Mouse (Mus musculus) embryonic stem cell, embryonic (primary cell): ENCODE measurements at regions not wholly inside any gene's neighbourhood (a gene's known extent, or its start where the extent isn't known, plus 50 kb on each side); places are given as distances from the start of the nearest gene placed in this dataset.

Source experiments
- CTCF ChIA-PET, 4 experiments: fragments of 300-600 bp in 2 of 4; fragments of 350-600 bp in 2 of 4; sonication (Branson Sonifier 250); formaldehyde crosslinking; loops; one replicate each; lab custom pipeline; 2022; ENCODE audit warnings: inconsistent platforms in 2 of 4; lab: Charles Lee
- POLR2A ChIA-PET, 4 experiments: fragments of 300-600 bp in 2 of 4; fragments of 350-600 bp in 2 of 4; sonication (Branson Sonifier 250); formaldehyde crosslinking; loops; one replicate each; lab custom pipeline; 2022; ENCODE audit warnings: antibody characterized with exemption in 4 of 4, inconsistent platforms in 1 of 4; lab: Charles Lee

DNA sequence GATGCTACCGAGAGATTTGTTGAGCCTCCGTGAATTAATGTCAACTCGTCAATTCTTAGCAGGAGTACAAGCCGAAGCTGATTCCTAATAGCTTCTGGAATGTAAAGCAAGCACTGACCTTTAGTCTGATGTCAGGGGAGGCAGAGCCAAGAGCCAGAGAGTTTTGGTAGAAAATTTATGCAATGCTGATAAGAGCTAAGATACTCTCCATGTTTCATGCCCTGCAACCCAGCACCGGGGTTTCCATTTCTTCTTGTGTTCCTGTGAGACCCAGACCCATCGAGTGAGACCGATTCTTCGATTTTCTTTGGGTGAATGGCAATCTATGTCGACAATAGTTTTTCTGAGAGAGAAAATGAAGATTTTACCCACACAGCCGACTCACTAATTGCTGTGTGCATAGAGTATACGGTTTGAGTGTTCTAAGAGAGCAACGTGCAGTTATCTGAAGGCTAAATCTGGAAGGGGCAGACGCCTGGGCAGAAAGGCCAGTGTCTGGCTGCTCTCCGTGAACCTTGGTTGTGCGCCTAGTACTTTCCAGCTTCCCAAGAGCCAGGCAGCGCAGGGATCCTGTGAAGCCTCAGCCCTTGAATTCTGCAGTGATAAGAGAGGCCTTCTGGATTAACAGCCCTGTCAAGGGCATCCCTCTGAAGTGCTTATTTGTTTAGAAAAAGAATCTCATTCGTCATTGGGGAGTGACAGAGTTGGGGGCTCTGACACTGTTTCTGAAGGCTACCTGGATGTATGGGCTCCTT lies 296.1 kb upstream of the Fam241a start:
- POLR2A ChIA-PET, result interaction anchor here in 1 of 4 experiments (0.9 kb wide), 1 partner anchor 13 kb away, joined by 3 read pairs; no protein-coding TSS in a partner anchor
- CTCF ChIA-PET, result no interaction called here

- CTCF ChIA-PET, result interaction anchor here in 2 of 4 experiments (0.7 to 1.6 kb wide), 4 partner anchors 149 to 186 kb away, joined by 3 to 11 read pairs (median 3); no protein-coding TSS in a partner anchor
- POLR2A ChIA-PET, result interaction anchor here in 1 of 4 experiments (0.6 kb wide), 1 partner anchor 1515 kb away, joined by 3 read pairs; no protein-coding TSS in a partner anchor
Measured at GRCm38 (mm10) chr3:128187330-128188044, 291.4 kb upstream of the Fam241a start.

DNA sequence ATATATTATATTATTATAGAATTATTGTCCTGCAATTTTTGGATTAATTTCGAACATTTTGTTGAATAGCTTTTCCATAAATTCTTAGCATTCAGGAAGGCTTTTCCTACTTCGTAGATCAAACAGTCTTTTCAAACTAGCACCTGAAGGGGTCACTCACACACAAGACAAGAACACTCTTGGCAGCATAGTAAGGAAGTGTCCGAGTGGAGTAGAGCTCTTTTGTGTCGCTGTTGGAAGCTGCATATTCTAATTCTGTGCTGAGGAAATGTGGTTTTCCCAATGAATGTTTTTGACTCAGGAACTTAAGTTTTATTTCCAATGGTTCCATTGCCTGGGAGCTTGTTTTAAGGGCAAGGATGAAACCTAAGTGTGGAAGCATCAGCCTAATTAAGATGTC lies 290.2 kb upstream of the Fam241a start:
- ChIA-PET CTCF (interaction anchor here (0.5 to 1.7 kb wide), 9 partner anchors 11 to 1558 kb away, joined by 3 to 18 read pairs (median 6); no protein-coding TSS in a partner anchor), POLR2A (no interaction called here)

DNA sequence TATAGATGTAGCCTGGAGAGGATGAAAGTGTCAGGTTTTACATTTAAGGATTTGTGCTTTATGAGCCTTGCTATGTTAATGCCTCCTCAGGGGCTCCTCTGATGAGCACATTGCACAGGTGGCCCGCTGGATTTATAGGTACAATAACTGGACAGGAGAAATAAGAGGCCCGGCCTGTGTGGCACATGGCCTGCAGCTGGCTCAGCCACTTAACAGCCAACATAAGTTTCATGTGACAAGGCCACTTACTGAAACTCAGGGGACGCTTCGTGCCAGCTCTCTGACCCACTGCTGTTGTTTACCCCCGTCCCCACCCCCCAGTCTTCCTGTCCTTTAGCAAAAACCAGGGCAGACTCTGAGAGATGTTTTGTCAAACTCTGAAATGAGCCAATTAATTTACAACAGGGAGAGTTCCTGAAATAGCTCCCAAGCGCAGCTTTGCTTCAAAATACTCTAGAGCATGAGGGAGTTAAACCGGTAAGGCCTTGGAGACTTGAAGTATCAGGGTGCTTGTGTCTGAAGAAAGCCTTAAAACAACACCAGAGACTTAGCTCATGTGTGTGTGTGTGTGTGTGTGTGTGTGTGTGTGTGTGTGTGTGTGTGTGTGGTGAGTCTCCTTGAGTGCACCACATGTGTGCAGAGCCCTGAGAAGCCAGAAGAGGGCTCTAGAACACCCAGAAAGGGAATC lies 285.2 kb upstream of the Fam241a start:
- CTCF ChIA-PET, result interaction anchor here in 2 of 4 experiments (0.6 to 0.7 kb wide), 2 partner anchors 16 to 30 kb away, joined by 3 to 5 read pairs; no protein-coding TSS in a partner anchor
- POLR2A ChIA-PET, result no interaction called here

- CTCF ChIA-PET, result no interaction called here
- POLR2A ChIA-PET, result no interaction called here
Measured at GRCm38 (mm10) chr3:128149216-128149615, 253.1 kb upstream of the Fam241a start.

DNA sequence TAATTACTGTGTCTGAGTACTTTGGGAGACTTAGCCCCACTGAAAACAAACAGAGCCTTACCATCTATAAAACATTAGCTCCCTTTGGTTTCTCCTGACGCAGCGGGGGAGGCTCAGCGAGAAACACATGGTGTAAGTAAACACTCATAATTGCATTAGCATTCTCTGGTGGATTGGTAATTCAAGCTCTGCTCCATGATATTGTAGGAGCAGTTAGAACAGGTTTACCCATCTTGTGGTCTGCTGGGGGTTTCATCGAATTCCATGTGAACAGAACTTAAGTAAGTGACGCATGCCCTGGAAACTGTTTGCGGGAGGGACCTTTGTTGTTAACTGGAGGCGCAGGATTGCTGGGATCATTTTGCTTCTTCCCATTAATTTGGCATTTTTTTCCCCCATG lies 249.2 kb upstream of the Fam241a start:
- ChIA-PET CTCF (interaction anchor here in 1 of 4 experiments (0.7 kb wide), 1 partner anchor 144 kb away, joined by 3 read pairs; no protein-coding TSS in a partner anchor), POLR2A (no interaction called here)

DNA sequence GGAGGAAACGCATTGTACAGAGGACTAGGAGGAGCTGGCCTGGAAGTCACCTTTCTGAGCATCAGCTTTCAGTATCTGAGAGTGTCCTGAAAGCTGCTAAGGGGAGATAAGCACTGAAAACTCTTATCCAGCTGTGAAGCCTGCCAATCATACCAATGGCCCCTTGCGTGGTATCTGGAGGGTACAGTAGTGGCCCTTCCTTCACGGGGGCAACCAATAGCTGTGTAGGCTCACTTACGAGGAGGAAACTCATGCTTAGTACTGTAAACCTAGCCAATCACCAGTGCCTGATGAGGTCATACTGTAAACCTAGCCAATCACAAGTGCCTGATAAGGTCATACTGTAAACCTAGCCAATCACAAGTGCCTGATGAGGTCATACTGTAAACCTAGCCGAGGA lies 231.7 kb upstream of the Fam241a start:
- ChIA-PET CTCF (no interaction called here), POLR2A (interaction anchor here in 1 of 4 experiments (1.5 kb wide), 1 partner anchor 9 kb away, joined by 5 read pairs; no protein-coding TSS in a partner anchor)

DNA sequence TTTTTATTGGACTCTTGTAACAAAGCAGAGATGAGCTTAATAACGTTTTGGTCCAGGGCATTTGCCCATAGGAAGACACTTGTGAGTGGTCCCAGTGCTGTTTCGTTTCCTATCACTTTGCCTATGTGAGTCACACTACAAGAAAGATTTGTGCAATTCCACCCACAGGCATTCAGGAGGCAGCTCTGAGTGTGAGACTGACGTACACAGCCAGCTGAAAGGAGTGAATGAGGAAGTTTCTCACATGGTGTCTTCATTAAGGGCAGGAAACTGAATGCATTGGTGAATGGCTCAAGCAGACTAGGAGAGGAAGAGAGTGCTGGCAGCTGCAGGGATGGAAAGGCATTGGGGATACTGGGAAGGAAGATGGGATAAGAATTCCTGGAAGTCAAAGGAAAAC lies 230.5 kb upstream of the Fam241a start:
- POLR2A ChIA-PET, result interaction anchor here in 1 of 4 experiments (0.6 kb wide), 1 partner anchor 384 kb away, joined by 7 read pairs; no protein-coding TSS in a partner anchor
- CTCF ChIA-PET, result interaction anchor here in 1 of 4 experiments (0.5 kb wide), 1 partner anchor 45 kb away, joined by 3 read pairs; no protein-coding TSS in a partner anchor

DNA sequence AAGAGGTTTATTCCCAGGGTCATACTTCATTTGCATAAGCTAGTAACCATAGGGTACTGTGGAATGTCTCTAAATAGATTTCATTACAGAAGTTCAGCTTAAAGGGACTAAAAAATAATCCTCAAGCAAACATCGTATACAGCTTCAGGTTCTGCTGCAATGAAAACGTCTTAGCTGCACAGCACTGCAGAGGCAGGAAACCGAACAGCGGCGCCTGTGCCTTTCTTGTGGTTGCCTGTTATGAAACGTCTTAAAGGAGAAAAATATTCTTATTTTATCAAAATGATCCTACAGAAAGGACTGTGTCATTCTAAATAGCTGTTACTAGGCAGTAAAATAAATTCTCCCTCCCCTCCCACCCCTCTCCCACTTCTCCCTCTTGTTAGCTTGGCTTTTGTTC lies 226.0 kb upstream of the Fam241a start:
- ChIA-PET CTCF (no interaction called here), POLR2A (no interaction called here)

GRCm38 (mm10) chr3:128120647-128121440 lies 224.7 kb upstream of the Fam241a start:
- CTCF ChIA-PET, result no interaction called here
- POLR2A ChIA-PET, result no interaction called here

GRCm38 (mm10) chr3:128113209-128113608 lies 217.1 kb upstream of the Fam241a start:
- ChIA-PET POLR2A (no interaction called here), CTCF (no interaction called here)

DNA sequence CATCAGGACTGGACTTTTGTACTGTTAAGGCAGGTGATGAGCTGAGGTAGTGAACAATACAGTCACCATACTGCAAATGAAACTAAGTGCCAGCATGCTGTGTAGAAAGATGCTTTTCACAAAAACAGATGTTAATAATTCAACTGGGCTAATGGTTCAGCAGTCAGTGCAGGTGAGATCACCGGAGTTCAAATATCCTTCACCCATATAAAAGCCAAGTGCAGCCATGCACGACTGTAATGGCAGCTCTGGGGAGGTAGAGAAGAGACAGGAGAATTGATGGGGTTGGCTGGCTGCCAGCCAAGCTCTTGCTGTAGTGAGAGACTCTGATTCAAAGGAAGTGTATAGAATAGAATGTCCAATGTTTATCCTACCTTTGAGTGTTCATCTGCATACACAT lies 214.3 kb upstream of the Fam241a start:
- ChIA-PET POLR2A (no interaction called here), CTCF (no interaction called here)

DNA sequence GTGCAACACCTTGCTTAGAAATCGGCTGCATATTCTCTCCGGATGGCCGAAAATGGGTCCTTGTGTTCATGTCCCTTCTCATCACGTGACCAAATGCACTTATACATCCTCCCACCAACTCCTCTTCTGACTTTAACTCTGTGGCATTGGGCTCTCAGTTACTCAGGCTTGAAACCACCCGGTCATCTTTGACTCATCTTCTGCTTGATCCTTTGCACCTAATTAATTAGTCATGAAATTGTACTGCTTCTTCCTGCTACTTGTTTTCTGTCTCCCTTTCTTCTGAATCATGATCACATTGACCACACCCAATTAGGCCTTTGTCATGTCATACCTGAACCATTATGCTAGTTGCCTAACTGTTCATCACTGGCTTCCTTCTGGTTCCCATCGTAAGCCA lies 208.4 kb upstream of the Fam241a start:
- CTCF ChIA-PET, result no interaction called here
- POLR2A ChIA-PET, result no interaction called here

- CTCF ChIA-PET, result no interaction called here
- POLR2A ChIA-PET, result no interaction called here
Measured at GRCm38 (mm10) chr3:128093046-128093445, 196.9 kb upstream of the Fam241a start.

DNA sequence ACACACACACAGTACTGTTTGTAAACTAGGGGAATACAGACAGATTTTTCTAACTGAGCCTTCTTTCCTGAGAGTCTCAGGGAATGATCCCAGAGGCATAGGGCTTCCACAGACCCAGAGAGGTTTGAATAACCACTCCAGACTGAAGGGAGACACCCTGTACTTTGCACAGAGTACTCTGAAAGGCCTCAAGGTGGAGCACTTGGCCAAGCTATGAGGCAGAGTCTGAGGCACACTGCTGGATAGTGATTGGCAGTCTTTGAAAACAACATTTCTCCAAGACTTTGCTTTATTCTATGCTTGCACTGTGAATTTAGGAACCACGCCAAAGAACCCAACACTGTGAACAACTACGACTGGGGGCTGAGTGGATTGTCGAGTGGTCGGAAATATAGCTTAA lies 192.1 kb upstream of the Fam241a start:
- CTCF ChIA-PET, result interaction anchor here in 3 of 4 experiments (0.5 to 2.4 kb wide), 6 partner anchors 19 to 1126 kb away, joined by 3 to 8 read pairs (median 4); no protein-coding TSS in a partner anchor
- POLR2A ChIA-PET, result interaction anchor here in 2 of 4 experiments (0.5 to 0.6 kb wide), 2 partner anchors 59 to 462 kb away, joined by 3 read pairs; no protein-coding TSS in a partner anchor

DNA sequence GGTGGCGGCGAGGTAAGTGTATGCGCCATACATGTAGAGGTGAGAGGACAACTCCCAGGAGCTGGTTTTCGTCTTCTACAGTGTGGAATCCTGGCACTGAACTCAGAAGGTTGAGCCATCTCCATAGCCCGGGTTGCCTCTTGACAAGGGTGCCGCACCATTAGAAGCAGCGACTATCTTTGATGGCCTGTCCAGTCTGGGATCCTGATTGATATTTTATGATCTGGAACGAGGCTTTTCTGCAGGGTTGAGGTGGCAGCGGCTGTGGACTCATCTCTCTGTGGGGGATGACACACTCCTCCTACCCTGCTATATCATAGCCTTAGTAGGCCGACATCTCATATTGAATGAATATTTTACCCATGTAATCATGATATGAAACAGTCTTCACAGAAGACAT lies 191.0 kb upstream of the Fam241a start:
- POLR2A ChIA-PET, result no interaction called here
- CTCF ChIA-PET, result interaction anchor here in 1 of 4 experiments (0.7 kb wide), 1 partner anchor 1607 kb away, joined by 3 read pairs; no protein-coding TSS in a partner anchor

DNA sequence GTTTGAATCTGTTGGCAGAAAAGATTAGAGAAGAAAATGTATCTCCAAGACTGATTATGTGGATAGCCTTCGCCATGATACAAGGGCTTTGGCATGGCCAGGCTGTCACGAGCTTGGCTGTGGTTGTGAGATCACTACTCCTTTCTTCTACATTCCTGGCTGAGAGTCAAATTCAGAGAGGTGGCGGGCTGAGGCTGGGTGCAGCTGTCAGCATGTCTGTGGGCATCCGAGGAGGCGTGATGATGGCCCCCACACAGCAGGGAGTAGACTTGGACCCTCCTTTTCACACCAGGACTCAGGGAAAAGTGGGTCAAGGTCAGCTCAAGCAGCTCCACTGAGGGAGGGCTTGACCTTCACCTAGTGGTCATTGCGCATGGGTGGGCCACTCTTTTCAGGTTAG lies 186.3 kb upstream of the Fam241a start:
- ChIA-PET CTCF (no interaction called here), POLR2A (no interaction called here)

DNA sequence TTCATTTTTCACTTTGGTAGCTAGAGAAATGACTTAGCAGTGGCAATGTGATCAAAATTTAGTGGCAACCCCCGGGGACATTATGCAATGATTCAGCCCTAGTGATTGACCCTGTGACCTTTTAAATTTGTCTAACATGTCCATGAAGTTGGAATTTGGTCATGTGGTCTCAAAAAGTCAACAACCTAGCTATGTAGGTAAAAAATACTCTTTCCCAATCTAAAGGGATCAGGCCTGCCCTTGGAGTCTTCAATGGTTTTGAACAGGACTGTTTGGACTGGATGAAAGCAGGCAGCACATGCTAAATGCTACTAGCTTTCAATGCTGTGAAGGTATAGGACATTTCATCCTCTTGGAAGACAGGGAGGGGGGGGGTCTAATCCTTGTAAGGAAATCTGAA lies 185.3 kb upstream of the Fam241a start:
- ChIA-PET CTCF (interaction anchor here in 1 of 4 experiments (0.7 kb wide), 1 partner anchor 45 kb away, joined by 3 read pairs; no protein-coding TSS in a partner anchor), POLR2A (no interaction called here)
